Mouse (Mus musculus): ENCODE results near the gene Irf4. TPM values are rescaled to one million over a fixed set of nuclear protein-coding genes. Genes with fewer than 3 reads are reported as not detected.

Irf4 gene
- total RNA-seq (2021), result under 1 TPM; 0.32 to 0.58 TPM
- long read RNA-seq, experiment 1, result 0 reads
- long read RNA-seq, experiment 2, result 0 reads

GRCm38 (mm10) chr13:30749021-30749556 is at the start of gene Irf4:
Gene Irf4, plus strand, starts transcription at chr13:30749226.
- no peak for TF ChIP-seq CTCF (IDR thresholded peaks at IDR 0.05)
- no peak for DNase-seq (ENCODE audit: extremely low spot score in 1 of 2, low spot score in 2 of 2)
- Histone ChIP-seq H3K27ac (no peak within 1 kb of the TSS), H3K4me3 (peak within 1 kb of the TSS; percentile 39)
- intact Hi-C loops (cut with DNase I), result no loop called here

DNA sequence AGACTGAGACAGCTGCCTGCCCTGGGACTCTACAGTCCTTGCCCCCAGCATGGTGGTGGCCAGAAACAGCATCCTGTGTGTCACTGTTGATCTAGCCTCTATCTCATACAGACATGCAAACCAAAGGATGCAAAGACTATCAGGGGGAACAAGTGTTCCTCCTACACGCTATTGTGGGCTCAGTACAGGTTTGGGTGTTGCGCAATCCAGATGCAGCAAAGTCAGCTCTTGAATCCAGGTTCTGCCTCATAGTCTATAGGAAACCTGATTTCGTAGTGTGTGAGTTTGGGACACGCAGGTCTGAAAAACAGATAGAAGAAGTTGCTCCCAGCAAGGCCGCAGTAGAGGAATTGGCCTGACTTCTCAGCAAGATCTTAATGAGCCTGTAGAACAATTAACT is 46.3 kb upstream of the Irf4 start:
- intact Hi-C loops (cut with DNase I), result no loop called here
- Histone ChIP-seq H3K4me3 (no peak overlapping the region), H3K27ac (no peak overlapping the region)
- no peak for DNase-seq (ENCODE audit: extremely low spot score in 1 of 2, low spot score in 2 of 2)
- TF ChIP-seq CTCF (IDR thresholded peaks at IDR 0.05), result no peak

DNA sequence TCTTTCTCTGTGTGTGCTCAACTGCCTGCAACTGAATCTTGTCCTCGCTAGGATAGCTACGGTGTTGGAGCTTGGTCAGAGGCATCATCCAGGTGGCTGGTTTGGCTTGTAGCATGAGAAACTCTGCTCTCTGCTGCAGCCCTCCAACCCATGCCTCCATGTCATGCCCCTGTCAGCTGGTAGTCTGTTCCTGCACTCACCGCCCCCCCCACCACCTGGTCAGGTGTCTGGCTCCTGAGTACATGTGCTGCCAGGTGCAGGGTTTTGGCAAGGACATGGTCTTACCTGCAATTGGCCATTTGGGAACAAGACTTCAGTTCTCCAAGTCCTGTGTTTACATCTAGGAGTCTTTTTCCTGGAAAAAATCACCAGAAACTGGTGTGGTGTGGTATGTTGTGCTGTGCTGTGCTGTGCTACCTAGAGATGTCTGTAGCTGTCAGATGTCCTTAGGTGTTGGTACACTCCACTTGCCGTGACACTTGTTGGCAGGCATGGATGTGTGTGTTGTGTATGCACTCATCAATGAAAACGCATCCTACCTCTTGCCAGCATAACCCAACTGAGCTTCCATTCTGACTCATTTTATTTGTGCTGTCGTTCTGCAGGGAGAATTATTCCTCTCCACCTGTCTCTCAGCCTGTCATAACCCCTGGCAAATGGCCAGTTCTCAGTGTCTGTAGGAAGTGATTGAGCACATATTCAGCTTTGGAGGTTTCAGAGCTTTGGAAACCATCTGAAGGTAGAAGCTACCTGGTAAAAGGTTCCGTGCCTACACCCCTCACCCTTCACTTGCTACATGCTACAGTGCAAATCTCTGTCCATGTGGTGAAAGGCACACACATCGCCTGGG is 44.6 kb upstream of the Irf4 start:
- no peak overlapping the region for H3K27ac ChIP-seq
- intact Hi-C loops (cut with DNase I), result no loop called here

GRCm38 (mm10) chr13:30711066-30711465 is 38.0 kb upstream of the Irf4 start:
- no peak for TF ChIP-seq CTCF (IDR thresholded peaks at IDR 0.05)
- H3K27ac ChIP-seq, result no peak overlapping the region
- intact Hi-C loops (cut with DNase I), result no loop called here
- no peak for DNase-seq (ENCODE audit: extremely low spot score in 1 of 2, low spot score in 2 of 2)
- no peak overlapping the region for H3K4me3 ChIP-seq

More for the DNA sequence above, 44.6 kb upstream of the Irf4 start:
- no peak overlapping the region for H3K4me3 ChIP-seq
- no peak for DNase-seq (ENCODE audit: extremely low spot score in 1 of 2, low spot score in 2 of 2)
- TF ChIP-seq CTCF (IDR thresholded peaks at IDR 0.05), result no peak

DNA sequence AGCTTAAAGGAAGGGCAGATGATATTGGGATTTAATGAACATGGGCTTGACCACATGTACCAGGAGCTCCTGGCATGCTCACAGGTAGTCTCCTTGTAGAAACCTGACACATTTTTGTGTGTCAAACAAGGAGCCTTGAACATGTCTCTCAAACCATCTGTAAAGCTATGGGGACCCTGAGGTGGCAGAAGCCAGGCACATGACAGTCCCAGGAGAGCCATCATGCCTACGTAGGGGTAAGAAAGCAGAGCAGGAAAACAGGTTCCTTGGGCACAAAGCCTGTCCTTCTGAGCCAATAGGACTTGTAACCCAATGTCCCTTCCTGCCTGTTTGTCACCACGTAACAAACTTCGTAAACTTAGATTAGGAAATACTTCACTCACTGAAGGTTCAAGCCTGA is 37.3 kb upstream of the Irf4 start:
- H3K27ac ChIP-seq, result no peak overlapping the region
- intact Hi-C loops (cut with DNase I), result no loop called here
- TF ChIP-seq CTCF (IDR thresholded peaks at IDR 0.05), result no peak
- no peak for DNase-seq (ENCODE audit: extremely low spot score in 1 of 2, low spot score in 2 of 2)
- no peak overlapping the region for H3K4me3 ChIP-seq

GRCm38 (mm10) chr13:30712280-30712679 is 36.7 kb upstream of the Irf4 start:
- Histone ChIP-seq H3K27ac (no peak overlapping the region), H3K4me3 (no peak overlapping the region)
- intact Hi-C loops (cut with DNase I), result no loop called here
- no peak for TF ChIP-seq CTCF (IDR thresholded peaks at IDR 0.05)
- DNase-seq (ENCODE audit: extremely low spot score in 1 of 2, low spot score in 2 of 2), result no peak

DNA sequence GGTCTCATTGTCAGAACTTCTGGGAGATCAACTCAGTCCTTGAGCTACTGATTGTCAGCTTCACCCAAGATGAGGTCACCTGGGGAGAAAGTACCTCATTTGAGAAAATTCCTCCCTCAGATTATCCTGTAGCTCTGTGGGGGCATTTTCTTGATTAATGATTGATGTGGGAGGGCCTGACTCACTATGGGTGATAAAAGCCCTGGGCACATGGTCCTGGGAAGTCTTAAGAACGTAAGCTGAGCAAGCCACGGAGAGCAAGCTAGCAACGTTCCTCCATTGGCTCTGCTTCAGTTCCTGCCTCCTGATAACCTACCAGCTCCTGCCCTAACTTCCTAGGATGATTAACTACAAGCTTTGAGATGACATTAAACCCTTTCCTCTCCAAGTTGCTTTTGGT is 35.4 kb upstream of the Irf4 start:
- TF ChIP-seq CTCF (IDR thresholded peaks at IDR 0.05), result no peak
- intact Hi-C loops (cut with DNase I), result no loop called here
- Histone ChIP-seq H3K27ac (no peak overlapping the region), H3K4me3 (no peak overlapping the region)
- no peak for DNase-seq (ENCODE audit: extremely low spot score in 1 of 2, low spot score in 2 of 2)

GRCm38 (mm10) chr13:30714552-30714951 is 34.5 kb upstream of the Irf4 start:
- intact Hi-C loops (cut with DNase I), result no loop called here
- no peak for TF ChIP-seq CTCF (IDR thresholded peaks at IDR 0.05)
- DNase-seq (ENCODE audit: extremely low spot score in 1 of 2, low spot score in 2 of 2), result no peak

DNA sequence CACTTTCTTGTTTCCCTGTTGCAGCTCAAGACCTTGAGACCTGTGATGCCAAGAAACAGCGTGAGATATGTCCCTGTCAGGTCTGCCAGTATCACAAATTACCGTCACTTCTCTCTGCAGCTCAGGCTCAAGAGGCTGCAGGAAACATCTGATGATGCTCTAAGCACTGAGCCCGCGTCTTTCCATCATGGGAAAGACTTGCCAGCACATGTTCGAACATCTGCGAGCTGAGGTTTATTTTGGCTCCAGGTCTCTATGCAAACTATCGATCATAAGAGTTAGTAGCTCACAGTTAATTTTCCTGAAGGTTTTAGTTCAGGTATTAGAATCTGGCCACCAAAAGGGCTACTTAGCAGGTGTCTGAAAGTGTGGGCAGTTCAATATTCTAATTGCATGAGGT is 34.0 kb upstream of the Irf4 start:
- no peak for TF ChIP-seq CTCF (IDR thresholded peaks at IDR 0.05)
- intact Hi-C loops (cut with DNase I), result no loop called here

More at GRCm38 (mm10) chr13:30714552-30714951, 34.5 kb upstream of the Irf4 start:
- Histone ChIP-seq H3K27ac (no peak overlapping the region), H3K4me3 (no peak overlapping the region)

GRCm38 (mm10) chr13:30715573-30715972 is 33.5 kb upstream of the Irf4 start:
- intact Hi-C loops (cut with DNase I), result no loop called here
- no peak for TF ChIP-seq CTCF (IDR thresholded peaks at IDR 0.05)
- no peak overlapping the region for H3K27ac ChIP-seq
- DNase-seq (ENCODE audit: extremely low spot score in 1 of 2, low spot score in 2 of 2), result no peak
- H3K4me3 ChIP-seq, result no peak overlapping the region

More for the DNA sequence above, 34.0 kb upstream of the Irf4 start:
- Histone ChIP-seq H3K4me3 (no peak overlapping the region), H3K27ac (no peak overlapping the region)
- no peak for DNase-seq (ENCODE audit: extremely low spot score in 1 of 2, low spot score in 2 of 2)

- Histone ChIP-seq H3K4me3 (no peak overlapping the region), H3K27ac (no peak overlapping the region)
- no peak for DNase-seq (ENCODE audit: extremely low spot score in 1 of 2, low spot score in 2 of 2)
- intact Hi-C loops (cut with DNase I), result no loop called here
- TF ChIP-seq CTCF (IDR thresholded peaks at IDR 0.05), result no peak
Measured at GRCm38 (mm10) chr13:30716611-30717010, 32.4 kb upstream of the Irf4 start.

DNA sequence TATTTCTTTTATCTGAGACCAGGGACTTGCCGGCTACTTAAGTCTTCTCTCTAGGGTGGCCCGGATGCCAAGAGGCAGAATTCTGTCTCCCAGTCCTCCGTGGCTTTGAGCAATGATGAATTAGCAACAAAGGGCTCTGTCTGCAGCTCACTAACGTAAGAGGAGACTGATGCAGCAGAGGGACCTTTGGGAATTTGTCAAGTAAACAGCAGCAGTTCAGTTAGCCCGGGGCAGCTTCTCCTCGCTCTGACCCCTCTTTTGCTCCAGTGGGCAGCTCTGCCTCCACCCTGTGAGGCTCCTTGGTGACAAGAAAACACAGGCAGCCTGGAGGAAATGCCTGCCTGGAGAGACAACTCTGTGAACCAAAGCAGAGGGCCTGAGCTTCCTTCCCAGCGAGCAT is 26.4 kb upstream of the Irf4 start:
- H3K27ac ChIP-seq, result no peak overlapping the region
- intact Hi-C loops (cut with DNase I), result no loop called here
- H3K4me3 ChIP-seq, result no peak overlapping the region
- no peak for DNase-seq (ENCODE audit: extremely low spot score in 1 of 2, low spot score in 2 of 2)
- TF ChIP-seq CTCF (IDR thresholded peaks at IDR 0.05), result no peak

DNA sequence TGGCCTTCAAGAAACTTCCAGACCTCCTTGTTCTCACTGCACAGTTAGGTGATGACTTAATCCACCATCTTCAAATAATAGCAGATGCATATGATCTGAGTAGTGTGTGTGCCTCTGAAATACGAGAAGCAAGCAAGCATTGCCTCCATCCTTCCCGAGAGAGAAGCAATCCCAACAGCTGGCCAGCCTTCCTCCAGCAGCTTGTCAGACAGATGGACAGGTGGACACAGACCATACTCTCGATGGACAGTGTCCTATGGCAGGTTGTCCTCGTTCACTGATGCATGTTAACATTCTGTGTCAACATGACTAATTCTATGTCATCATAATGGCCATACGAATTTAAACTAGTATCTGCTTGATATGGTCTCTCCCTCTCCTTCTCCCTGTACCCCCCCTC is 25.8 kb upstream of the Irf4 start:
- Histone ChIP-seq H3K4me3 (no peak overlapping the region), H3K27ac (no peak overlapping the region)
- DNase-seq (ENCODE audit: extremely low spot score in 1 of 2, low spot score in 2 of 2), result no peak
- intact Hi-C loops (cut with DNase I), result no loop called here
- no peak for TF ChIP-seq CTCF (IDR thresholded peaks at IDR 0.05)
